Mouse (Mus musculus) mesoderm, embryonic 11.5 days (tissue): ENCODE data around the gene Clock.
A peak's percentile ranks its signal among the peaks of the same experiment; 100 is the strongest.

Experiments used
- DNase-seq: peaks from one replicate; pipeline ENCODE4 v3.0.0-alpha.2; 2012; ENCODE audit warnings: low read depth, low spot score

Gene Clock

DNA sequence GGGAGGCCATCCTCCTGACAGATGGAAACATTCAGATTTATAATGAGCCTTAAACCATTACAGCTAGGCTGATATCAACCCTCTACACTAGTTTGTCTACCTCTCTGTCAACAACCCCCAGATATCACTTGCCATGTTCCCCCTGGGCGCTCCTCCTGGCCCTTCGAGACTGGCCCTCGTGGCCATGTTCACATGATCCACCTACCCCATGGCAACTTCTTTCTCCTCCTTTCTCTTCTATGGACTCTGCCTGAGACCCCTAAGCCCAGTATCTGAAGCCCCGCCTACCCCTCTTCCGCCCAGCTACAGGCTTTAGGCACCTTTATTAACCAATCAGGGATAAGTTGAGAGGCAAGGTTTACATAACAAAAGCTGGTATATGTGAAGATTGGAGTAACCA, 124.8 kb downstream of the Clock start:
- DNase-seq, result no peak

DNA sequence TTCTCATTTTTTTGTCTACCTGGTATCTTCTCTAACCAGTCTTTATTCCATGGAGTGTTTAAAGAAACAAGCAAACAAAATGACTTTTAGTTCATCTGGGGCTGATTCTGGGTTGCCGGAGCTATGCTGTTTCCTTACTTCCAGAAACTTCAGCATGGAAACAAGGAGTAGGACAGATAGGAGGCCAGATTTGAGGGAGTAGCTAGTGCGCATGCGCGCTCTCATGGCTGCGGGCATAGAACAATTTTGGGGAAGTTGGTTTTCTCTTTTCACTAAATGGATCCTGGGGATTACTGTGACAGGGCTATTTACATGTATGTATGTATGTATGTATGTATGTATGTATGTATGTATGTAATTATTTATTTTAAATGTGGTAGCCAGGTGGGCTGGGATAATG, 125.4 kb downstream of the Clock start:
- DNase-seq, result no peak

DNA sequence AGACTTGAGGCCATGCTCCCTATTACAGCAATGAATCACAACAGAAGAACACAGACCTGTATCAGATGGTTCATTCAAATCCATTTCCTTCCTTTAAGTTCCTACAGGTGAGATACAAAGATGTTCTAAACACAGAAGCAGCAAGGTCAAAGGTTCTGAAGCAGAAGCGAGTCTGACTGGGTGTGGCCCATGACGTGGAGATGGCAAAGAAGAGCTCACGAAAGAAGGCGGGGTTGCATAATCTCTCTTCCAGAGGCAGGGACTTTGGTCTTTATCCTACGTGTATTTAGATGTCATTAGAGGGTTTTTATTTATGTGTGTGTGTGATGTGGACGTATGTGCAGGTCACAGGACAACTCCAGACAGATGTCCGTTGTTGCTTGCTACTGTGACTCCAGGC, 126.9 kb downstream of the Clock start:
- no peak for DNase-seq

- no peak for DNase-seq
These were observed 127.8 kb downstream of the Clock start for GRCm38 (mm10) chr5:76176841-76177240.

DNA sequence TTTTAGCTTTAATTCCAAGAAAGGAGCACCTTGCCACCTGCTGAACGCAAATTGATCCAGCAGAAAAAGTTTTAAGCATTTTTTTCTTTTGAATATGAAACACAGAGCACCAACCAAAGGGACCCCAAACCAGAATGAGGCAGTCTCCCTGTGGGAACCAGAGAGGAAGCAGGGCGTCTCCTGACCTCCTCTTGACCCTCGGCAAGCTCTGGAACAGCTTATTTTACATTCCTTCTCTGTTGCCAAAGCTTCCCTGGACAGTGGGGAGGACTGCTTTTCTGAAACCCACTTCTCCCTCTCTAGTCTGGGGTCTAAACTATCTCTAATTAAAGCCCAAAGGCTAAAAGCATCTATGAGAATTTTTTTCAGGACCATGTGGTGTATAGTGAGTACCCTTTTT, 128.2 kb downstream of the Clock start:
- DNase-seq, result peak; percentile 22

- no peak for DNase-seq
These were observed 129.5 kb downstream of the Clock start for GRCm38 (mm10) chr5:76175051-76175450.

- no peak for DNase-seq
These were observed 133.6 kb downstream of the Clock start for GRCm38 (mm10) chr5:76171039-76171438.

DNA sequence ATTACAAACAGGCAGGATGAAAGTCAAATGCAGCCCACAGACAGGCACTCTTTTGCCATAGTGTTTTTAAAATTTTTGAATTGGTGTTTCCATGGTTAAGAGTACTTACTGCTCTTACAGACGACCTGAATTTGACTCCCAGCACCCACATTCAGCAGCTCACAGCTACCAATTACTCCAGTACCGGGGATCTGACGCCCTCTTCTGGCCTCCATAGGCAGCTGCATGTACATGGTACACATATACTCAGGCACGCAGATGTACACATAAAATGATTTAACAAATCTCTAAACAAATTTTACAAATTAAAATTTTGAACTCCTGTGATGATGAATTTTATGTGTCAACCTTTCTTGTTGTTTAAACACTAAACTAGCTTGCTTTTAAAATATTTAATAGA, 134.1 kb downstream of the Clock start:
- no peak for DNase-seq

DNA sequence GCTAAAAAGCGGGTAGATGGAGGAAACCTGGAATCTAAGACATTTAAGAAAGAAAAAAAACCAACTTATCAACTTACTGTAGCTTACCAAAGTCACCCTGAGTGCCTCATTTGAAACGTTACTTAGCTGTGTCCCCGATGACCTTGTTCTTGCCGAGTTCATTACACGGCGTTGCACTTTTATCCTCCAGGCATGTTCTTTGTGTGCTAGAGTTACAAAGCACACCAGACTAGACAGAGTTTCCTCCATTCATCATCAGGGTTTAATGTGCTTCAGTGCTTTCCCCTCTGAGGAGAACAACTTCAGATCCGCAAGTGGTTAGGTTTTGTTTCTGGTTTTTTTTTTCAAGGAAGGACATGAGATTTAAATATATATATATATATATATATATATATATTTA, 139.8 kb downstream of the Clock start:
- peak; percentile 24 for DNase-seq

DNA sequence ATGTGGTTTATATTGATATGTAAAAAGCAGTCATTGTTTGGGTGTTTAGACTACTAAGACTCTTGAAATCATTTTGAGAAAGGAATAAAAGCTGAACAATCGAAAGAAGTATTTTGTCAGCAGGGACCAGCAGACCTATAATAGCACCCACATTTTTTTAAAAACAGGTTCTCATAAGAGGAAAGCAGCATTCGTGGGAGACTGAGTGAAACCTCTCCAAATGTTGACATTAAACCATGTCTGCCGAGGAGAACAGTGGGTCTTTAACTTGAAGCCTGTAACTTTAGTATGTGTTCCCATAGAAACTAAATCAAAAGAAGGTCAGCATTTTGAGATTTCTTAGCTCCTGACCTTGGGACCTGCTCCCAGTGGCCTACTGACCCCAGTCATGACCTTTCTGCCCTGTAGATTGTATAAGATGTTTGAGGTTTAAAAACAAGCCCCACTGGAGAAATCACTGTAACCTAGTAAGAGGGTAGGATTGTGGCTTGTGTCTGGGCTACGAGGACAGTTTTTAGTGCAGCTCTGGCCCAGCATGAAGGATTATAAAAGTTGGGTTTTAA, 140.7 kb downstream of the Clock start:
- DNase-seq, result no peak

DNA sequence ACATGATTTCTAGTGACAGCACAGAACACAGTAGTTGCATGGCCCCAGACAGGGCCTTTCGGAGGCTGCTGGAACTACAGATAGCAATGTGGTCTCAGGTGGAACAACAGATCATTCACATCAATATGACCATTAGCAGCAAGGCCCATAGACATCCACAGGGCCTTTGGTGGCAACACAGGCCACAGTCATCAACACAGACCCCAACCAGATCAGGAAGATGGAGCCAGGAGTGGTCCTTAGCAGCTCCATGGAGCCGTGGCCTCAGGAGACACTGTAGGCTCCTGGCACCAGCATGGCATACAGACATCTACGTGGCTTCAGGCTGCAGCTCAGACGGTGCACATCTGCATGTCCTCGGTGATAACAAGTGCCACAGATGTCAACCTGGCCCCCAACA, 141.7 kb downstream of the Clock start:
- no peak for DNase-seq

- no peak for DNase-seq
These were observed 143.1 kb downstream of the Clock start for GRCm38 (mm10) chr5:76161491-76161890.

DNA sequence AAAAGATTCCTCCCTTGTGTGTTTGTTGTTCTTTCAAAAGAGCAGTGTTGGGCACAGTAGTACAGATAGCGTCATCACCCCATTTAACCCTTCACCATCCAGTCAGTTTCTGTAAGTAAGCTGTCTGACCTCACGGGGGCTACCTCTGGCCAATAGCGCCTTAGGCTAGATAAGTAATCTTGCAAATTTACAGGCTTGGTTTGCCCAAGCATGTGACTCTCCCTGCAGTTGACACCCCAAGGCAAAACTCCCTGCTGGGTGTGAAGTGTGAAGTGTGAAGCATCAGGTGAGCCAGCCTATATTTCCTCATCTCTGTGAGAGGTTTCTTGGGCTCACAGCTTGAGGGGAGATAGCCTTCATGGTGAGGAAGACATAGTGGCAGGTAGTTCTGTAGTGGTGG, 144.5 kb downstream of the Clock start:
- DNase-seq, result no peak
